12 mouse cellular contexts compared by ENCODE assay signal in genomic region chr6:99269921-99270320, GRCm38 (mm10).
A peak's percentile ranks its signal among the peaks of the same experiment; 100 is the strongest.
DNase-seq lines count a peak whose midpoint lies in the region; ATAC-seq and TF ChIP-seq lines count a peak whose summit lies in the region.
"Had no signal": no experiment of that assay in that cellular context is flagged by ENCODE, and none has a peak within 500 bp of the region (broad histone marks: within the 10 kb centered on the region; RNA-seq: fewer than 3 reads in every experiment).

No protein-coding gene starts in this region.

- no peak for TF ChIP-seq POLR2A in thymus, adult 2 months (IDR thresholded peaks at IDR 0.05; ENCODE audit: control insufficient read depth, extremely low read depth, insufficient read depth, low read length, poor library complexity)

- 33% methylated on average over 6 of the region's 6 CpGs for WGBS in limb, embryonic 13.5 days
- 70% methylated on average over 6 of the region's 6 CpGs for WGBS in limb, embryonic 10.5 days
- 6% methylated on average over 6 of the region's 6 CpGs for WGBS in thymus, adult 2 months
- 83% methylated on average over 6 of the region's 6 CpGs for WGBS in hindbrain, embryonic 14.5 days
- WGBS in neural tube, embryonic 15.5 days, result 74% methylated on average over 6 of the region's 6 CpGs

- no peaks in the 10 kb centered on the region for H3K9me3 ChIP-seq in limb, embryonic 13.5 days
- no peaks in the 10 kb centered on the region for H3K9me3 ChIP-seq in limb, embryonic 10.5 days (replicated peaks)
- H3K9me3 ChIP-seq in hindbrain, embryonic 14.5 days (ENCODE audit: control insufficient read depth, low read length), result no peaks in the 10 kb centered on the region
- H3K9me3 ChIP-seq in neural tube, embryonic 15.5 days (replicated peaks), result no peaks in the 10 kb centered on the region
- H3K9me3 ChIP-seq: forebrain, embryonic 15.5 days; neural tube, embryonic 12.5 days had no signal

- peak overlapping the region; percentile 53; the same call in 1 of the 2 replicates for H3K27ac ChIP-seq in limb, embryonic 13.5 days
- H3K27ac ChIP-seq in limb, embryonic 10.5 days, result no peak overlapping the region
- no peak overlapping the region; the same call in 1 of the 2 replicates for H3K27ac ChIP-seq in thymus, adult 2 months (ENCODE audit: control insufficient read depth, insufficient read depth, low read length)
- H3K27ac ChIP-seq in hindbrain, embryonic 14.5 days, result no peak overlapping the region
- H3K27ac ChIP-seq in neural tube, embryonic 15.5 days (replicated peaks), result no peak overlapping the region
- H3K27ac ChIP-seq: forebrain, embryonic 15.5 days; heart, adult 2 months; neural tube, embryonic 12.5 days had no signal

- ATAC-seq in limb, embryonic 13.5 days (ENCODE audit: low FRiP score, low read depth), result no peak
- peak; percentile 38; the same call in 1 of the 2 replicates for ATAC-seq in granulocyte monocyte progenitor cell, adult 5-6 weeks (replicated peaks; ENCODE audit: poor library complexity, severe bottlenecking)
- no peak for ATAC-seq in hindbrain, embryonic 14.5 days (ENCODE audit: low FRiP score)
- ATAC-seq in neural tube, embryonic 15.5 days (ENCODE audit: low FRiP score), result no peak
- ATAC-seq: forebrain, embryonic 15.5 days had no signal

- no peak for TF ChIP-seq CTCF in thymus, adult 2 months (IDR thresholded peaks at IDR 0.05; ENCODE audit: borderline replicate concordance, control insufficient read depth, extremely low read depth, insufficient read depth, low read length, poor library complexity)

- H3K36me3 ChIP-seq in limb, embryonic 13.5 days, result no peaks in the 10 kb centered on the region
- no peaks in the 10 kb centered on the region for H3K36me3 ChIP-seq in limb, embryonic 10.5 days
- no peaks in the 10 kb centered on the region for H3K36me3 ChIP-seq in thymus, adult 2 months (ENCODE audit: control insufficient read depth, insufficient read depth, low read length)
- no peaks in the 10 kb centered on the region for H3K36me3 ChIP-seq in hindbrain, embryonic 14.5 days (replicated peaks; ENCODE audit: control insufficient read depth, insufficient read depth)
- H3K36me3 ChIP-seq in neural tube, embryonic 15.5 days, result no peaks in the 10 kb centered on the region
- H3K36me3 ChIP-seq: forebrain, embryonic 15.5 days; neural tube, embryonic 12.5 days had no signal

- no peaks in the 10 kb centered on the region for H3K27me3 ChIP-seq in limb, embryonic 13.5 days
- peaks cover 22% of the 10 kb centered on the region for H3K27me3 ChIP-seq in limb, embryonic 10.5 days (ENCODE audit: low read depth, poor library complexity, severe bottlenecking)
- H3K27me3 ChIP-seq in thymus, adult 2 months (ENCODE audit: control insufficient read depth, insufficient read depth, low read length), result no peaks in the 10 kb centered on the region
- H3K27me3 ChIP-seq in hindbrain, embryonic 14.5 days (ENCODE audit: control insufficient read depth, insufficient read depth, low read length), result peaks cover 7% of the 10 kb centered on the region; the same call in 1 of the 2 replicates
- no peaks in the 10 kb centered on the region for H3K27me3 ChIP-seq in neural tube, embryonic 15.5 days (replicated peaks)
- H3K27me3 ChIP-seq: forebrain, embryonic 15.5 days; neural tube, embryonic 12.5 days had no signal

- H3K9ac ChIP-seq in limb, embryonic 13.5 days, result no peak overlapping the region
- H3K9ac ChIP-seq in hindbrain, embryonic 14.5 days, result no peak overlapping the region
- no peak overlapping the region for H3K9ac ChIP-seq in neural tube, embryonic 15.5 days (replicated peaks)
- H3K9ac ChIP-seq: forebrain, embryonic 15.5 days; neural tube, embryonic 12.5 days had no signal

- H3K4me1 ChIP-seq in limb, embryonic 13.5 days, result peaks cover 86% of the 10 kb centered on the region
- peaks cover 73% of the 10 kb centered on the region for H3K4me1 ChIP-seq in limb, embryonic 10.5 days
- peaks cover 23% of the 10 kb centered on the region for H3K4me1 ChIP-seq in thymus, adult 2 months (replicated peaks; ENCODE audit: control insufficient read depth, insufficient read depth, low read length)
- peaks cover 19% of the 10 kb centered on the region for H3K4me1 ChIP-seq in hindbrain, embryonic 14.5 days (replicated peaks; ENCODE audit: control insufficient read depth, insufficient read depth, low read length)
- H3K4me1 ChIP-seq in neural tube, embryonic 15.5 days, result peaks cover 24% of the 10 kb centered on the region

- no peak overlapping the region for H3K4me3 ChIP-seq in limb, embryonic 13.5 days
- H3K4me3 ChIP-seq in limb, embryonic 10.5 days, result no peak overlapping the region
- H3K4me3 ChIP-seq in thymus, adult 2 months (ENCODE audit: control insufficient read depth, insufficient read depth, low read length), result no peak overlapping the region
- no peak overlapping the region for H3K4me3 ChIP-seq in hindbrain, embryonic 14.5 days (replicated peaks; ENCODE audit: low read length)
- no peak overlapping the region for H3K4me3 ChIP-seq in neural tube, embryonic 15.5 days (replicated peaks)
- H3K4me3 ChIP-seq: forebrain, embryonic 15.5 days; heart, adult 2 months; neural tube, embryonic 12.5 days had no signal

- H3K4me2 ChIP-seq in limb, embryonic 13.5 days (replicated peaks), result no peak overlapping the region
- H3K4me2 ChIP-seq in hindbrain, embryonic 14.5 days (replicated peaks), result no peak overlapping the region
- no peak overlapping the region for H3K4me2 ChIP-seq in neural tube, embryonic 15.5 days
- H3K4me2 ChIP-seq: forebrain, embryonic 15.5 days; neural tube, embryonic 12.5 days had no signal

- DNase-seq in limb, embryonic 10.5 days (ENCODE audit: low spot score), result no peak
- DNase-seq in NIH3T3 (ENCODE audit: low read depth), result peak; percentile 52
- DNase-seq in thymus, adult 2 months, result peak; percentile 52
- DNase-seq in hindbrain, embryonic 14.5 days (ENCODE audit: low spot score), result no peak
- no peak for DNase-seq in kidney, postnatal 4 days
- DNase-seq: heart, adult 2 months; kidney, adult 8-10 months had no signal

Comparison
In these comparisons a context has a peak if more than half of its experiments do, and no peak if none do; other contexts are left out.
1. DNase-seq: peak in NIH3T3 (single experiment) and thymus, adult 2 months (single experiment); none in limb, embryonic 10.5 days (single experiment), hindbrain, embryonic 14.5 days (single experiment) and kidney, postnatal 4 days (0 of 2).